Mouse (Mus musculus) bone marrow, adult 2 months (tissue): ENCODE data around the gene Gm26602.

Source experiments
- CTCF ChIP-seq: fragments of 200-500 bp; IDR thresholded peaks from 2 replicates; pipeline ENCODE4 v1.5.1; 2011; ENCODE audit warnings: low read length, control low read depth; ENCODE audit not compliant: control insufficient read depth, insufficient read depth
- POLR2A ChIP-seq: fragments of 200-500 bp; IDR thresholded peaks from 2 replicates; pipeline ENCODE4 v1.6.1; 2011; ENCODE audit warnings: low read depth, mild to moderate bottlenecking, control low read depth, low read length, borderline replicate concordance; ENCODE audit not compliant: control insufficient read depth

- no peak for TF ChIP-seq CTCF
- no peak for TF ChIP-seq POLR2A
Measured at GRCm38 (mm10) chr10:79917532-79918100, 7.0 kb downstream of the Gm26602 start.
